Mouse (Mus musculus) heart, adult 18-20 months (tissue): ENCODE data around the gene Plk3. TPM values are rescaled to one million over a fixed set of nuclear protein-coding genes. Genes with fewer than 3 reads are reported as not detected.

Experiments used
- microRNA-seq, 2 experiments: library from miRNA; unstranded; fragments of <30 nt; microRNA quantifications; one replicate each; pipeline ENCODE4 v1.2.0; 2022
- total RNA-seq, 2 experiments: library from RNA; stranded (reverse); gene quantifications; 2 replicates each; pipeline ENCODE4 v1.2.3; 2021

Plk3 gene
- total RNA-seq, 2 experiments from 2014 or later: 1.4 TPM

Small RNA genes lying within 50 kb of the gene (microRNA-seq; reads per million reads assigned to microRNA genes)
- gene Gm22398: 0 reads per million in 2 experiments

Other genes starting within 250 kb of the Plk3 start
- gene Urod, start 139.6 kb downstream of the Plk3 start, total RNA-seq: 10 to 100 TPM; 82.6 to 93.6 TPM
- gene Hectd3, start 138.6 kb downstream of the Plk3 start, total RNA-seq: 10 to 100 TPM; 16.8 to 19.8 TPM
- gene Eif2b3, start 114.6 kb downstream of the Plk3 start, total RNA-seq: 10 to 100 TPM; 16.5 to 16.8 TPM
- gene Ptch2, start 37.9 kb downstream of the Plk3 start, total RNA-seq: under 1 TPM; 0.39 to 0.40 TPM
- gene Btbd19, start 8.2 kb downstream of the Plk3 start, total RNA-seq: 1 to 10 TPM; 3.4 to 3.5 TPM
- gene Tctex1d4, start 7.2 kb downstream of the Plk3 start, total RNA-seq: under 1 TPM in 1 of 2 experiments, not detected in 1; 0.64 TPM
- gene Rps8, start 22.3 kb upstream of the Plk3 start, total RNA-seq: 100 to 1,000 TPM; 587 to 633 TPM
- gene Kif2c, start 48.7 kb upstream of the Plk3 start, total RNA-seq: under 1 TPM; 0.30 to 0.36 TPM
- gene Tmem53, start 118.0 kb upstream of the Plk3 start, total RNA-seq: 10 to 100 TPM; 24.8 to 35.7 TPM
- under 1 TPM in 1 of 2 experiments, not detected in 1; 0.15 TPM for gene Armh1, start 118.2 kb upstream of the Plk3 start, total RNA-seq